Mouse (Mus musculus) neural tube, embryonic 10.5 days (tissue): ENCODE measurements around the gene Irf1.

Source experiments
- DNase-seq: peaks from one replicate; pipeline ENCODE4 v3.0.0-alpha.2; 2017; ENCODE audit warnings: low spot score; ENCODE audit errors: extremely low spot score

Gene Irf1

DNA sequence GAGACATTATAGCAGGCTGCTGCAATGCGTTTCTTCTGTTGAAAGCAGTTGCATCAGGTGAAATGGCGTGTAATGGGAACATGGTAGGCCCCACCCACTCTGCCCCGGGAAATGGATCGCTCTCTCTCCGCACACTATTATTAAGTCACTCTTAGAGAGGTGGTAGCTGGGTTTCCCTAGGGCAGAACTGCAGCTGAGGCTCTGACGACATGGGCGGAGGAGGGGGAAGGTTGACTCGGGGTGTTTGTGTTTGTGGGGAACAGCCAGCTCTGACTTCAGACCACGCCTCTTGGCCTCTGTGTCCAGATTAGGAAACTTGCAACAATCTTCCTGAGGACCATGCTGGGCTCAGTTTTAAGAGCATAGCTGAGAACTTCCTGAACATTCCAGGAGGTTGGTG is 36.0 kb downstream of the Irf1 start:
- DNase-seq: no peak

DNA sequence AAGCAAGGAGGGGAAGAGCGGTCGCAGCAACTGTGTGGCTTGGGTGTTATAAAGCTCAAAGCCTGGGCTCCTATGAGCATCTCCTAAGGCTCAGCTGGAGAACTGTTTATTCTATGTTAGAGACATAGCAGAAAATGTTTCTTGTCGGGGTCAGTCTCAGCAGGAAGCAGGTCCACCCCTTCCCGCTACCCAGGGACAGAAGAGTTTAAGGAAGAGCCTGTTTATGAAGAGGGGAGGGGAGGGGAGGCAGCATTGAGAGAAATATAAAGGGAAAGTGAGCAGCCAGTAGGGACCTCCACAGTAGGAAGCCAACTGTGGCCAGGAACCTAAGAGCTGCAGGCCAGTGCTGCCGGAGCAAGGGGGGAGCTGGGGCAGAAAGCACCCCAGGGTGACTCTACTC is 39.5 kb downstream of the Irf1 start:
- DNase-seq: no peak

DNA sequence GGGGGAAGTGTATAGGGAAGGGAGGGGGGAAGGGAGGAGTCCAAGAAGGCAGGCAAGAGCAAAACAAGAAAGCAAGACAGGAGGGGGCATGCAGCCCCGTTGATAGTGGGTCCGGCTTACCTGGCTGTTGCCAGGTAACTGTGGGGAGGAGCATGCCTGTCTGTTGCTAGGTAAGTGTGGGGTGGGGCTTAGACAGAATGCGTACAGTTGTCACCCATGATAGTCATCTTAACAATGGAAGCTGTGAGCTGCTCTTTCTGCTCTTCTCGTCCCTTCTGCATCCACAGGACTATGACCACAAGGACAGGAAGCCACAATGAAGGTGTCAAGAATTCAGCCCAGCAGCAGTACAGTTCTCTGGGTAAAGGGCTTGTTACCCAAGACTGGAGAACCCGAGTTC is 40.3 kb downstream of the Irf1 start:
- DNase-seq: no peak

DNA sequence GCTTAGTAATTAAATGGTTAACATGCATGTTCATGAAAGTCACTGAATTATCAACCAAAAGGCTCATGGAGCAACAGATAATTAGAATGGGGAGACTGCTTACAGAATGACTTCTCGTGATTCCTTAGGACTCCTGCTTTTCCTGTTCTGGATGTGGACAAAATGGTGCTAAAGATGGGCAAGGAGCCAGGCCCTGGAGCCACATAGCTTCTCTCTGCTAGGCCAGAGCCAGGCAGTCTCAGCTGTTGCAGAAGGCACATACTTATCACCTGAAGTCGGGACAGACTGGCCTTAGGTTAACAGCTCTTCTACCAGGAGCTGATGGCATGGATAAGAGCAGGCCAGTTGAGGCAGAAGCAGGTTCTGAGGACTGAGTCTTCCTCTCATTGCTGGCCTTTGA is 40.9 kb downstream of the Irf1 start:
- DNase-seq: no peak

DNA sequence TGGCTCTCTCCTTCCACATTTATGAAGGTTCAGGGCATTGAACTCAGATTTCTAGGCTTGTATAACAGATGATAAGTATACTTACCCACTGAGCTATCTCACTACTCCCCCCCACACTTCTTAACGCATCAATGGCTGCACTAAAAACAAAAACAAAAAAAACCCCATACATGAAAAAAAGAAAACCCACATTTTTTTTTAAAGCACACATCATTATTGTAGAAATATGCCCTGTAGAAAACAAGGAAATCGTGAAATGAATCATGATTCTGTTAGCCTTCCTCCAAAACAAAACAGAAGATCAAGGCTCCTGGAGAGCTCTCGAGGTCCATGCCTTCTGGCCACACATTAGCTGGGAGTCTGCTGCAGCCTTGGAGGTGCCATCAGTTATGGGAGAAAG is 41.5 kb downstream of the Irf1 start:
- no peak for DNase-seq

DNA sequence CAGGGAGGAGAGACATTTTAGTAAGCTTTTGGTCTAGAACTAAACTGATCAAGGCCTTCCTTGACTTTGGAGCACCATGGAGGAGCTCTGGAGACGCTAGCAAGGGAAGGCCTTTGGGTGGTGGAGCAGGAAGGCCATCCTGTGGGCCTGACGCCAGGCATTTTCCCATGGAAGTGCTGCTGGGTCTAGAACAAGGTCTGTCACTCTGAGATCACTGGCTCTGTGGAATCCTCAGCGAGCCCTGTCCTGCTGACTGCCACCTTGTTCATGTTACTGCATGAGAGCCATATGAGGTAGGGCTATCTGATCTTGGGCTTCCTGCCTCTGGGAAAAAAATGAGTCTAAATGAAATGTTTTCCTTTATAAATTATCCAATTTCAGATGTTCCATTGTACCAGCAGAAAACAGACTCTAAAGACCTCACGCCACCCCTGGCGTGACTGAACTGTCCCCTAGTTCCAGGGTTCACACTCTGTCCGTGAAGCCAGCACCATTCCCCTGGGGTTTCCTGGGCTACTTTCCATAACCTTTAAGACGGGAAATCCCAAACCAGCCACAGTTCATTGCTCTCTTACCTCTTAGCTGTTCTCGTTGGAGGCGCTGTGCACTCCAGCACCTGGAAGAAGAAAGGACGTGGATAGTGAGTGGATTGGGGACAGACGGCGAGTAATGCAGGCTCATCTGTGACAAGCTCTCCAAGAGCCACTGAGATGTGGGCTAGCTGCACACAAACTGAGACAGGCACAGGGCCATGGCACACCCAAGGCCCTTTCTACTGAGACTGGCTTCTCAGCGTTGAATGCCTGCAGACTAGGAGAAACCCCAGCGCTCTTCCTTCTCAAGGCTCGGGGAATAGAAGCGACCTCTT is 43.4 kb downstream of the Irf1 start:
- no peak for DNase-seq

DNA sequence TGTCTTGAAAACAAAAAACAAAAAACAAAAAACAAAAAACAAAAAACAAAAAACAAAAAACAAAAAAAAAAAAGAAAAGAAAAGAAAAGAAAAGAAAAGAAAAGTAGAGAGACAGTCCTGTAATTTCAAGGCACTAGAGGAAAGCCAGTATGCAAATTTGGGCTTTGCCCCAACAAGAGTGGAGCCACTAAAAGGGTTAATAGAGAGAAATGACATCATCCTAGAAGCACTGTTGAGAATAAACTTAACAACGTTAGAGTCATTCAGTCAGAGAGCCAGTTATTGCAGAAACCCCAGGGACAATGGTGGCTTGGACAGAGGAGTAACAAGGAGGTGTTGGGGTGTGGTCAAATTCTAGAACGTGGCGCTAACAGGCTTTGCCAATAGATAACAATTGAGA is 45.0 kb downstream of the Irf1 start:
- DNase-seq: no peak

DNA sequence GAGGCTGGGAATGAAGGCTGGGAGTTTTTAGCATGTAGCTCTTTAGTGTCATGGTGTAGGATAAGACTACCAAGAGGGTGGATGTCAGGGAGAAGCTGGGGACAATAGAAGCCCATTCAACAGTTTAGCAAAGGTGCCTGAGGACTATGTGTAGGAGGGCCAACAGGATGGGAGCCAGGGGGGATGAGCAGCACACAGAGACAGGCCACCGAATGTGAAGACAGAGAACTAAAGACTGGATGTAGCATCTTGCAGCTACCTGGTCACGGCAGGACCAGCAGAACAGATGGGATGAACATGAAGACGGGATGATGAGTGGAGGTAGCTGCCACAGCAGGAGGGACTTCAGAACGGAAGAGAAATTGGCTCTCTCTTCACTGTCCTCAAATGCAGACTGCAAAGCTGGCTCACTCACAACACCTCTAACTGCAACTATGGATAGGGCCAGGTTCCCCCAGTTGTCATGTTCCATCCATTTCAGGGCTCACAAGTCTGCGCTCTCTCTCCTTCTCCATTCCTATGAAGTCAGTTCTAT is 47.1 kb downstream of the Irf1 start:
- no peak for DNase-seq

DNA sequence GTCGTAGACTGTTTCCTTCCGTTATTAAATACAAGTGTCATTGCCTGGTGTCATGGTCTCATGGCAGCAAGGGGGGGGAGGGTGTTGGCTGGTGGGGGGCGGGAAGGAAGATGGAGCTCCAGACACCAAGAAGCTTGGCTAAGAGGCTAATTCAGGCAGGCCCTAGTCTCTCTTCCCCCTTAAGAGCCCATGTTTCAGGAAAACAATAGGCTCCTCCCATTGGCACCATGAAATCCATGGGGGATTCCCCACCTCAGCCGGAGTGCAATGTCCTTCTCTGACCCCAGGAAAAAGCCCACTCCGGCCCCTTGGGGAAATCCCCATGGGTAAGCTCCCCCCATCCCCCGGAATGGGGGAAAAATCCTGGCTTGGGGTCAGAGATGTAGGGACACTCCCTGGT is 49.0 kb downstream of the Irf1 start:
- no peak for DNase-seq

DNA sequence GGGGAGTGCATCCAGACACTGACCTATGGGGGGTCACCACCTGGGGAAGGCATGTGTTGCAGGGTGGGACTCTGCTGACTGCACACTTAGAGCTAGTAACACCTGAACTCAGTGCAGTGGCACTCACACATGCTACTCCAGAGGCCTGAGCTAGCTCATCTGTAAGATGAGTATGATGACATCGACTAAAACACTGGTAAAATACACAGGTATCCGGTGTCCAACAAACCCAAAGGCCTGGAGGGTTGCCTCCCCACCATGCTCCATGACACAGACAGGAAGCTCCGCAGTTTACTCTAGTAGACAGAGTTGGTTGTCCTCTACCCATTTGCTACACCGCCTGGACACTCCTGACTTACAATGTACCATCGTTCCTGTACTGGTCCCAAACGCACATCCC is 49.7 kb downstream of the Irf1 start:
- no peak for DNase-seq

DNA sequence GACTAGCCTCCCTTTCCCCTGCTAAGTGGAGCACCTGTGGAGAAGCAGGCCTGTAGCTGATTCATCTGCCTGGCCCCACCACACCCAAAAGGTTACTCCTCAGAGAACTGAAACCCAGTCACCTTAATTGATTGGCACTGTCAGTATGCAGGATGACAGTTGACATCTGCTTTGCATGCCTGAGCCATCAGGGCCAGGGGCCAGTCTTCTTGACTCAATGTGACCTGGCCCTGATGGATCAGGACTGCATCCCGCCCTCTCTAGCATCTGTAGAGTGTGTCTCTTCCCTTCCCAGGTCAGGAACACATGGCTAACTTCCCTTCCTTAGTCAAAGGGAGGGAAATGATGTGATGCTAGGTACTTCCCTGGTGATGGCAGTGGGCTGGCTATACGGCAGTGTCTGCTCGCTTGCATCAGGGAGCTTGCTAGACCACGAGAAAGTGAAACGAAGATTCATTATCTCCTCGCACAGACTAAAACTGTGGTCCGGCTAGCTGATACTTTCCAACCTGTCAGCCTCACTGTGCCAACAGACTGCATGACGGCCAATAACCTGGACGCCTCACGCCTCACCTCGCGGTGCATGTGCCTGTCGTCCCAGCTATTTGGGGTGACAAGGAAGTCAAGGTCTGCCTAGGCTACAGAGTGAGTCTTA is 50.8 kb downstream of the Irf1 start:
- no peak for DNase-seq

DNA sequence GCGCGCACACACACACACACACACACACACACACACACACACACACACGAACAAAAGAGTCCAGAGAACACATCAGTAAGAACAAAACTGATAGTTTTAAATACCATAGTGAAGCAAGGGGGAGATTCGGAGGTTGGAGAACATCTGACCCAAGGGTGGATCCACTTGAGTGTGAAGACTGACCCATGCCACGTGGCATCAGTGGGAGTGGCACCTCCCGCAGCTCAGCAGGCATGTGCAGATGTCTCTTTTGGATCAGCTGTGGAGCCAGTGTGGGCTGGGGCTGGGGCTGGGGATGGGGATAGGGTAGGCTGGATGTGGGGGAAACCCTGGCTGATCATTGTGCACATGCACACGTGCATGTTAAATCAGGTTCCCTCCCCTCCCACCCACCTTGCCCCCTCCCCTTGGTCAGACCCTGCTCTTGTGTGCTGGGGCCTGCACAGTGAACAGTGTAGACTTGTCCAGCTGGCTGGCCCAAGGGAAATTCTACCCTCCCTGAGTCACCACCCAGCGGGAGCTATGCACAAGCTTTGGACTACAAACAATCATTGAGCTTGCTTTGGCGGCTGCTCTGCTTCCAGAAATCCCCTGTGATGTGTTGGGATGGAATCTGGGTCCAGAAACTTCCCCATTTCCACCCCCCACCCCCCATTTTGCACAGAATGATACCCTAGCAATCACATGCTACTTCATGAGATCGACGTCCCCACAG is 51.6 kb downstream of the Irf1 start:
- DNase-seq: no peak

DNA sequence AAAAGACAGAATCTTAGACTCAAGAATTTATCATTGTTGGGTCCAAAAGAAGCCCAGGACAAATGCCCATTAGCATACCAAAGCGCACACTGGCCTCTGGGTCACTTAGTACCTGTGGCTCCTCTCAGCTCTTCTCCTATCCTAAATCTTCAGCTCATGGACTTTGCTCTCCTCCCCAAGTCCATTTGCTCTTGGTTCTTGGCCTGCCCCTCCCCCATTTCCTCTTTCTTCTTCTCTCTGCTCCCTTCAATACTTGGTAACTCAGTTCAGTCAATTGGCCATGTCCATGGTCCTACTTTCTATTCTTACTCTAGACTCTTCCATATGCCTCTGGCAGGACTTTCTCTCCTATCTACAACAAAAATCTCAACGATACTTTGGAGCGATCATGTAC is 52.1 kb downstream of the Irf1 start:
- DNase-seq: no peak

DNA sequence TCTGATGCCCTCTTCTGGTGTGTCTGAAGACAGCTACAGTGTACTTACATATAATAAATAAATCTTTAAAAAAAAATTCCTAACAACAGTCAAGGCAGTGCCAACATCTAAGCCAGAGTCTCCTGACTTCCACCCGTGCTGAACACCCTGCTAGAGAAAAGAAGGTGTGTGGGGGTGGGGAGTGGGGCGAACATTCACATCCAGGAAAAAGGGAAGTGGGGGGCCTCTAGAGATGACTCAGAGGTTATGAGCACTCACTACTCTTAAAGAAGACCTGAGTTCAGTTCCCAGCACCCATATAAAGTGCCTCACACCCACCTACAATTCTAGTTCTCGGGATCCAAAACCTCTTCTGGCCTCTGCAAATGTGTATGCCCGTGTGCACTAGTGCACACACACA is 55.6 kb downstream of the Irf1 start:
- no peak for DNase-seq
